Mouse (Mus musculus): ENCODE measurements around the gene Fam155a.

DNA sequence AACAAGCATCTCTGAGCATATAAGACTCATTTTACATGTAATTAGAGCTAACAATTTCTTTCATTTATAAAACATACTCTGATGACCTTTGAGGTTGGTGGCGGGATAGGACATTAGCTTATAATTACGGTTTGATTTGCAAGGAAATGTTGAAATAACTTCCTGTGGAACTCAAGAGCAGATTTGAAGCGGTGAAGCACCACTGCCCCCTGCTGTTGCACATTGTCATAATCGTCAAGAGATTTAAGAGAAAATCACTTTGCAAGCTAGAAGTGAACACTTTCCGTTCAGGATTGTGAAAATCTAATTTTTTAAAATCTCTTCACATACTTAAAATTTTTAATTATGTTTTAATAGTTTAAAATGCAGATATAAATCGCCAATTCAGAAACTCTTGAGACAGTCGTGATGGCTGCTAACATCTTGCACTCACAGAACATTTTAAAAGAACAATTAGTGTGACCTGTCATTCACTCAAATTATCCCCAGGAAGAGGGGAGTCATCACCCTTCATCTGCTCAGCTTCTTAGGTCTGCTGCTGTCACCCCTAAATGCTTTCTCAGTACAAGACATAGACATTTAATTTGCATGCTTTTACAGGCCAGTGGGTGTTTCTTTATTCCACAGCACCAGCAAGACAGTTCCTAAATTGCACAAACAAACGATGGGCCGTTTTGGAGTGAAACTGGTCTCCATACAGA, 595.9 kb downstream of the Fam155a start:
- TF ChIP-seq CTCF (IDR thresholded peaks at IDR 0.05; ENCODE audit: low read depth) (peak; percentile 84), EP300 (IDR thresholded peaks at IDR 0.05; ENCODE audit: low read depth) (no peak)

Measured in heart, postnatal 0 days (tissue).